ENCODE assay signal across 8 mouse cellular contexts in genomic region chr16:31428675-31429470, GRCm38 (mm10). TPM values are rescaled to one million over a fixed set of nuclear protein-coding genes. Genes with fewer than 3 reads are reported as not detected.
DNase-seq lines count a peak whose midpoint lies in the region; ATAC-seq and TF ChIP-seq lines count a peak whose summit lies in the region.

No protein-coding gene starts in this region.

- peak overlapping the region; percentile 88 for H3K4me2 ChIP-seq in embryonic facial prominence, embryonic 12.5 days (replicated peaks)
- H3K4me2 ChIP-seq in neural tube, embryonic 15.5 days = peak overlapping the region; percentile 72

- peak overlapping the region; percentile 61 for H3K4me3 ChIP-seq in embryonic facial prominence, embryonic 12.5 days
- H3K4me3 ChIP-seq in neural tube, embryonic 15.5 days (replicated peaks) = peak overlapping the region; percentile 61
- peak overlapping the region; percentile 67 for H3K4me3 ChIP-seq in thymus, adult 2 months (ENCODE audit: control insufficient read depth, insufficient read depth, low read length)

- 0 out of 2 replicates have a peak, but pooled peaks have one; percentile 19 for TF ChIP-seq CTCF in thymus, adult 2 months (IDR thresholded peaks at IDR 0.05; ENCODE audit: borderline replicate concordance, control insufficient read depth, extremely low read depth, insufficient read depth, low read length, poor library complexity)

- DNase-seq in CD4-positive helper T cell, adult 2 months (ENCODE audit: low read depth, low spot score) = peak; percentile 82
- DNase-seq in adrenal gland, postnatal 14 days = peak; percentile 55
- peak; percentile 14 to 23 for DNase-seq in heart, postnatal 14 days
- DNase-seq in layer of hippocampus, adult 8-10 months (ENCODE audit: low spot score in 2 of 2) = peak; percentile 82 to 83
- peak; percentile 38 to 52 for DNase-seq in lung, adult 18-20 months
- DNase-seq in thymus, adult 2 months = peak; percentile 80

- H3K36me3 ChIP-seq in embryonic facial prominence, embryonic 12.5 days = no peaks in the 10 kb centered on the region
- no peaks in the 10 kb centered on the region for H3K36me3 ChIP-seq in neural tube, embryonic 15.5 days
- H3K36me3 ChIP-seq in thymus, adult 2 months (ENCODE audit: control insufficient read depth, insufficient read depth, low read length) = no peaks in the 10 kb centered on the region

- H3K9ac ChIP-seq in embryonic facial prominence, embryonic 12.5 days = peak overlapping the region; percentile 56
- peak overlapping the region; percentile 81 for H3K9ac ChIP-seq in neural tube, embryonic 15.5 days (replicated peaks)

- H3K27ac ChIP-seq in embryonic facial prominence, embryonic 12.5 days = peak overlapping the region; percentile 80
- peak overlapping the region; percentile 96 for H3K27ac ChIP-seq in neural tube, embryonic 15.5 days (replicated peaks)
- H3K27ac ChIP-seq in thymus, adult 2 months (ENCODE audit: control insufficient read depth, insufficient read depth, low read length) = peak overlapping the region; percentile 75

- peaks cover 15% of the 10 kb centered on the region for H3K27me3 ChIP-seq in embryonic facial prominence, embryonic 12.5 days
- no peaks in the 10 kb centered on the region; the same call in 1 of the 2 replicates for H3K27me3 ChIP-seq in neural tube, embryonic 15.5 days (replicated peaks)
- no peaks in the 10 kb centered on the region for H3K27me3 ChIP-seq in thymus, adult 2 months (ENCODE audit: control insufficient read depth, insufficient read depth, low read length)

- intact Hi-C loops in heart, postnatal 14 days (cut with DNase I) = no loop called here

- H3K4me1 ChIP-seq in embryonic facial prominence, embryonic 12.5 days = no peaks in the 10 kb centered on the region
- H3K4me1 ChIP-seq in neural tube, embryonic 15.5 days = peaks cover 35% of the 10 kb centered on the region
- peaks cover 19% of the 10 kb centered on the region for H3K4me1 ChIP-seq in thymus, adult 2 months (replicated peaks; ENCODE audit: control insufficient read depth, insufficient read depth, low read length)

- WGBS in embryonic facial prominence, embryonic 12.5 days = under 1% methylated on average over 65 of the region's 65 CpGs
- under 1% methylated on average over 65 of the region's 65 CpGs for WGBS in neural tube, embryonic 15.5 days
- under 1% methylated on average over 65 of the region's 65 CpGs for WGBS in thymus, adult 2 months

- peak; percentile 50 for ATAC-seq in embryonic facial prominence, embryonic 12.5 days (ENCODE audit: insufficient number of reproducible peaks, insufficient read depth, low FRiP score, low TSS enrichment)
- peak; percentile 74 for ATAC-seq in neural tube, embryonic 15.5 days (ENCODE audit: low FRiP score)

- peak; percentile 47 for TF ChIP-seq POLR2A in thymus, adult 2 months (IDR thresholded peaks at IDR 0.05; ENCODE audit: control insufficient read depth, extremely low read depth, insufficient read depth, low read length, poor library complexity)

- H3K9me3 ChIP-seq in embryonic facial prominence, embryonic 12.5 days = no peaks in the 10 kb centered on the region
- no peaks in the 10 kb centered on the region for H3K9me3 ChIP-seq in neural tube, embryonic 15.5 days (replicated peaks)

RNA-seq across cellular contexts. Expression of gene Bdh1, which starts 6.8 kb away (rescaled TPM):
- total RNA-seq in adrenal gland, postnatal 14 days (2021) = 11.9 and 50.4 TPM in 2 replicates
- polyA plus RNA-seq in embryonic facial prominence, embryonic 12.5 days (2016; fragmentation: Nextera tagmentation; extraction: Ambion mirVana) = 22.7 and 24.5 TPM in 2 replicates
- total RNA-seq in heart, postnatal 14 days (2021) = 1 to 10 TPM in 1 of 2 experiments, under 1 TPM in 1; 0.41 to 2.6 TPM
- total RNA-seq in layer of hippocampus, adult 8-10 months (2022) = 100 to 1,000 TPM in 2 of 4 experiments, 10 to 100 TPM in 2; 71.2 to 114 (median 102) TPM
- polyA plus RNA-seq in neural tube, embryonic 15.5 days (2015; fragmentation: Nextera tagmentation; extraction: Ambion mirVana) = 123 and 143 TPM in 2 replicates
- 59.4 and 78.8 TPM in 2 replicates for polyA plus RNA-seq in thymus, adult 2 months (2012; rRNA removed)

Comparison
In these comparisons a context has a peak if more than half of its experiments do, and no peak if none do; other contexts are left out.
1. Peak in every context shown above with its lines: DNase-seq, ATAC-seq, H3K4me3 ChIP-seq and H3K27ac ChIP-seq.
2. DNase-seq: peak in every context shown above with its lines; median percentile 82 in layer of hippocampus, adult 8-10 months; 82 in CD4-positive helper T cell, adult 2 months; 80 in thymus, adult 2 months; 55 in adrenal gland, postnatal 14 days; 45 in lung, adult 18-20 months; 18 in heart, postnatal 14 days.